Mouse (Mus musculus) right cerebral cortex, postnatal 4 days (tissue): ENCODE measurements around the gene Csmd2.

Experiments
- DNase-seq: peaks from one replicate; pipeline ENCODE4 v3.0.0-alpha.2; 2022

Csmd2 gene

DNA sequence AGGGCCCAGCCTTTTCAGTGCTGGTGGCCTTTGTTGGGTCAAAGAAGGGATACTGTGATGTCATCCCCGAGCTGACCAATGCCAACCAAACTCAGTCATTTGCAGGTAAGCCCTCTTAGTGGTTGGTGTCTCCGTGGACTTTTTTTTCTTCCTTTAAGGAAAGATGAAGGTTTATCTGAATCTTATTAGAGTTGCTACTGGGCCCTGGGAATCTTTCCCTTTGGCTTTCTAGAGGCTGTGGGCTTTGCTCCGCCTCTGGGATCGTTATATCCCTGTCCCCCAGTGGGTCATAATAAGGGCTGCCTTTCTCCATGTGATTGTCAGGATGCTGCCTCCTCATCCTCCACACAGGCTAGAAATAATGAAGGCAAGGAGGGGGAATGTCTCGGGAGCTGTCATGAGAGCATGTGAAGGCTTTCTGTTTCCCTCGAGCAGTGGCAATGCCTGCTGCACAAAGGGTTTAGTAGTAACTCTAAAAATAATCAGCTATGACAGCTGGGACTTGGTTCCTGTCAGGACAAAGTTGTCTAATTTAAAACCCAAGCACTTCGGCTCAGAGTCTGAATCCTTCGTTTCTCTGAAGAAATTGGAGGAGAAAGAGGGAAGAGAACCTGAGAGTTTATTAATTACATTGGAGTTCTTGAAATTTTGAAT, 273.4 kb downstream of the Csmd2 start, which contains the start of gene Hmgb4:
TSS of gene Hmgb4 (minus strand) at position 51 of the 654 bp plus-strand sequence.
- DNase-seq, result no peak

DNA sequence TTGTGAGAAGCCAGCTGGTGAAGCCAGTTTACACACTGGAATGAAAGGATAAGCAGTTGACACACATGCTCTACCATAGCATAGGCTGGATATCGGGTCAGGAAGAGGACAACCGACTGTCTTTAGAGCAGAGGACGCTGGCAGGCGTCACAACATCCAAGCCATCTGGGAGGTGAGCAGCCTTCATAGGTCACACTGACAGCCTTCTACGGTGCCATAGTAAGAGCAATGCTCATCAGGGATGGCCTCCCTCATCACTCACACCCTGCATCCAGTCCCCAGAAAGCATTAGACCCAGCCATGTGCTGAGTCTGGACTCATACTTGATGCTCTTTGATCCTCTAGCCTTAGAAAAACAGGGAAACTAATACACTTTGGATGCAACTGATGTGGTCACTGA, 276.8 kb downstream of the Csmd2 start:
- no peak for DNase-seq

DNA sequence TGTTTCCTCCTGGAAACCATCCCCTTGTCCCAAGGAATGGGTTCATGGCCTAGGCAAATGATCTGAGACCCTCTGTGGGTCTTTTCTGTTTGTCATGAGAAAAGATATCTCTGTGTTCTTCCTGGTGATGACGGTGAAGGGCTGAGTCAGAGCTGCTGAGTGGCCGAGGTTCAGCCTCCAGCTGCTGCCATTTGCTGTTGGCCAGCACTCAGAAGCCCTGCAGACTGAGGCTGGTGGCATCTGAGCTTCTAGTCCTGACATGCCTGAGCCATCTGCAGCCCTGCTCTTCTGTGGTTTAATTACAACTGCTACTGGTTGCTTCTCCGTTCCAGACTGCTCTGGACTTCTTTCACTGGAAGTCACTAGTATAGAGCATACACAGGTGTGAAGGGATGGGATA, 277.7 kb downstream of the Csmd2 start:
- no peak for DNase-seq

- peak; percentile 19 for DNase-seq
Measured at GRCm38 (mm10) chr4:128269261-128269875, 281.7 kb downstream of the Csmd2 start.

GRCm38 (mm10) chr4:128270177-128270576, 282.5 kb downstream of the Csmd2 start:
- DNase-seq, result peak; percentile 20

DNA sequence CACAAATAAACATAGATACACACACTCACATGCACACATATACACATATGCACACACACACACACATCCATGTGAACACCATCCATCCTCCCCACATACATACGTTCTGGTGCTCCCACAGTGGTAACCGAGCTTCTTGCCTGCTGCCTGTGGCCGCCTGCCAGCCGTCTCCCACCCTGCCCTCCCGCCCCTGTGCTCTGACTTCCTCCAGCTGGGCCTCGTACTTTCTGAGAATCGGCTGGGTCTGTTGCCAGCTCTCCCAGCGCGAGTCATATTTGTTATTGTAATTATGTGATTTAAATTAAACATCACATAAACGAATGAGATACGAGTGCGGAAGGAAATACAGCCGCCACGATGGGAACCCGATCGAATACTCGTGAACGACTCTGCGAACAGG, 283.3 kb downstream of the Csmd2 start:
- peak; percentile 67 for DNase-seq

DNA sequence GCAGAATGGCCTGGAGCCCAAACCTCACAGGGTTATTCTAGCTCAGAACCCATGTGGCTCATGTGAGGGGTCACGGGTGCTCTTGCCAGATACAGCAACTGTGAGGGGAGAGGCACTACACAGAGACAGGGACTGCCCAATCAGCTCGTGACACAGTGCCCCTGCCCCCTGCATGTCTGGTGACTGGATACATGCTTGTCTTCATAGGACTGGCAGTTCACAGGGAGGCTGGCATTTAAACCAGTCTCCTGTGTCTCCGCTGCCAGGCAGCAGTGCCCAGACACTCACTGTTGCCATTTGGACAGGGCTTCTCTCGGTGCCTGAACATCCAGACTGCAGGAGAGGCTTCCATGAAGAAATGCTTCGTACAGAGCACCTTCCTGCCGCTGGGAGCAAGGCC, 284.8 kb downstream of the Csmd2 start:
- DNase-seq, result no peak

DNA sequence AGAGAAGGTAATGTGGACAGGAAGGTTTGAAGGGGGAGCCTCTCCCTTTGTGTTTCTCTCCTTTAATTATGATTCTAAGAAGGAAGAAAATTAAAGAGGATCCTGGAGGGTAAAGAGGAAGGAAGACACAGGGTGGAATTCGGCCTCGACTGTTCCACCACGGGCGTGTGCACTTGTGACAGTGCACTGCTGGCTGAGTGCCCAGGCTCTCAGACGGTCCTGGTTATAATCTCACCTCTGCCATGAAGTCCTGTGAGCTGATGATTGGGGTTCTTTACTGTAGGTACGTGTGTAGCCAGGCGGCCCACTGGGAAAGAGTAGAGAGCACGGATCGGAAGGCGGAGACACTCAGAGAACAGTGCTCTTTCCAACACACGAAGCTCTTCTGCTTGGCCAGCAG, 285.5 kb downstream of the Csmd2 start:
- peak; percentile 11 for DNase-seq

DNA sequence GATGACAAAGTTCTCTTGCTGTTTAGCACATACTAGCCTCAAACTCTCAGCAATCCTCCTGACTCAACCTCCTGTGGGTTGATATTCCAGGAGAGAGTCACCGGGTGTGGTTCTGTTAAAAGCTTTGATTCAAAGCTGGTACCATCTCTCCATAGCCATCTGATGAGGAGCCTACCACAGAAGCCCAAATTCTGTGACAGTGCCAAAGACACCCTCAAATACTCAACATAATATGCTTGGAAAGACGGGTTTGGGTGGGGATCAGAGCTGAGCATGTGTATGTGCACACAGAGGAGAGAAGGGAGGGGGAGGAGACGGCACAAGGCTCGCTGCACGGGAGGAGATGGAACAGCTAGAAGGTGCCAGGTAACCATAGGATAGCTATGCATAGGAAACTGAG, 287.5 kb downstream of the Csmd2 start:
- DNase-seq, result no peak

GRCm38 (mm10) chr4:128275586-128275985, 287.9 kb downstream of the Csmd2 start:
- DNase-seq, result no peak

GRCm38 (mm10) chr4:128285009-128285408, 297.4 kb downstream of the Csmd2 start:
- DNase-seq, result no peak

DNA sequence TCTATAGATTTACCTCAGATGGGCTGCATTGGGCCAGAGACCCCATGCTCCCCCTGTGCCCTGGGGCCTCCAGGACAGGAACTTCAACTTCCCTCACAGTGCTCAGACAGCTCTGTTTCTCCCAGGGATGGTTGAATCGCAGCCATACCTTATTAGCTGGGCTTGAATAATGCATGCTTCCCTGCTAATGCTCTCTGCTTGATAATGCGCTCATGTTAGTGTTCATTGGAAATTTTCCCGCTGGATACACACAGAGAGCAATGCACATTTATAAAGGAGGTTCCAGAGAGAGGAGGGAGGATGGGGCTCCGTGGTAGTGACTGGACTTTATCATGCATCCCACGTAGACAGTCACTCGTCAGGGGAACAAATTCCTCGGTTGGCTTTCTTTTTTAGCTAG, 300.4 kb downstream of the Csmd2 start:
- DNase-seq, result no peak

GRCm38 (mm10) chr4:128304049-128304448, 316.4 kb downstream of the Csmd2 start:
- peak; percentile 18 for DNase-seq

DNA sequence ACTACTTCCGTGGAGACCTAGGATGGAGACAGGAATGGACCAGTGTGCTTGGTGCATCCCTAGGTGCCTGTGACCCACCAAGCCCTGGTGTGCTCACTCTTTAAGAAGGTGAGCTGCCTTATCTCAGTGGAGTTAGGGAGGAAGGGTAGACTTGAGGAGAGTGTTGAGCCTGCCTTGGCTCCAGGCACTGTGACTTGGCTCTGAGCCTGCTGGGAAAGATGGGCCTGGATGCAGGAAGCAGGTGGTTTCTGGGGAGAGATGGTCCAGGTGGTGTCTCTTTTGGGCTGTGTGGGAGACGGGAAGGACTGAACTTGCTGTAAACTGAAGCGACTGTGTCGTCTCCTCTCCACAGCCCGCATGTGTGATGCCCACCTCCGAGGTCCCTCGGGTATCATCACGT, 318.4 kb downstream of the Csmd2 start:
- DNase-seq, result no peak

- DNase-seq, result no peak
Measured at GRCm38 (mm10) chr4:128315328-128315727, 327.7 kb downstream of the Csmd2 start.

DNA sequence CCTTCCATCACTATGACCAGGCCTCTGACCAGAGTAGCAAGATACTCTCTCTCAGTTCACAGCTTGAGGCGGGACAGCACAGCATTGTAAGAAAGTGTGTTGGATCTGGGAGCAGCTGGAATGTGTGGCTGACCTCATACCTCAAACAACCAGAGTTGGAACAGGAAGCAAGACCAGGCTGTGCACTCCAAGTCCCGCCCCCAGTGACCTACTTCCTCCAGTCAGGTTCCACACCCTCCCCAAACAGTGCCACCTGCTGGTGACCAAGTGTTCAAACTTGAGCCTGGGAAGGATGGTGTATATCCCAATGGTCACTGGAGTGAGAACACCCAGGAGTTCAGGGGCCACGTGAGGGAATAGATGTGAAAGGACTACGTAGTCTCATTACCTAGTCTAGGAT, 330.3 kb downstream of the Csmd2 start:
- DNase-seq, result peak; percentile 39

DNA sequence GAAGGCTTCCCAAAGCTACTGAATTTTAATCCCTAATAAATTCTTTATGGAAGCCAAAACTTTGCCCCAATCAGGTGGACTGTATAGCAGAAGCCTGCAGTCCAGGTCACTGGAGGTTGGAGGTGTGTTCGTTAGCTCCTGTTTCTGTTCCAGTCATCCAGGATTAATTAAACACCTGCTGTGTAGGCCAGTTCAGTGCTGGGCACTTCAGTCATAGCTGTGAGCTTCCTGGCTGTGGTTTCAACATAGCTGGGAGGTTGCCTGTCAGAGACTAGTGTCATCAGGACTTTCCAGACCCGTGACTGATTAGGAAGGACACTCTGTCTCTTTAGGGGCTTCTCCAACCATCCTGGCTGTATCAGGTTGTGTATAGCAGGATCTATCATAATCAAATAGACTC, 337.9 kb downstream of the Csmd2 start:
- no peak for DNase-seq

DNA sequence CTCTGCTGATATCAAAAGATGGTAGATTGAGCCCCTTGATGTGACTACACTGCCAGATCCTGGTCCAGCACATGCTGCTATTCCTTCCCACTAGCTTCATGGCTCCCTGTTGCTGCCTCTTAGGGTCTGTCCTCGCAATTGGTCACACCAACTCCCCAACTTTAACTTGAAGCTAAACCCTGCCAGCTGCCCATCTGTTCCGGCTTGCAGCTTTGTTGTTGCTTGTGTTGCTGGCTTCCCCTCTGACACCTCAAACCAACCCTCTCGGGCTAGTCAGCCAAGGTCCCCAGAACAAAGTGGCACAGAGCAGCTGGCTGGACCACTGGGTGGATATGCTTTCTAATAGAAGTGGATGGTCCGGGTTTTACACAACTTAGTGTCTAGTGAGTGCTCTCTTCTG, 339.1 kb downstream of the Csmd2 start:
- DNase-seq, result no peak

GRCm38 (mm10) chr4:128327421-128327820, 339.8 kb downstream of the Csmd2 start:
- no peak for DNase-seq

- DNase-seq, result peak; percentile 28
Measured at GRCm38 (mm10) chr4:128330519-128330918, 342.9 kb downstream of the Csmd2 start.

- no peak for DNase-seq
Measured at GRCm38 (mm10) chr4:128340457-128340856, 352.8 kb downstream of the Csmd2 start.

- DNase-seq, result no peak
Measured at GRCm38 (mm10) chr4:128341315-128341714, 353.7 kb downstream of the Csmd2 start.

GRCm38 (mm10) chr4:128342208-128342607, 354.6 kb downstream of the Csmd2 start:
- no peak for DNase-seq

GRCm38 (mm10) chr4:128358751-128359150, 371.1 kb downstream of the Csmd2 start:
- DNase-seq, result no peak

DNA sequence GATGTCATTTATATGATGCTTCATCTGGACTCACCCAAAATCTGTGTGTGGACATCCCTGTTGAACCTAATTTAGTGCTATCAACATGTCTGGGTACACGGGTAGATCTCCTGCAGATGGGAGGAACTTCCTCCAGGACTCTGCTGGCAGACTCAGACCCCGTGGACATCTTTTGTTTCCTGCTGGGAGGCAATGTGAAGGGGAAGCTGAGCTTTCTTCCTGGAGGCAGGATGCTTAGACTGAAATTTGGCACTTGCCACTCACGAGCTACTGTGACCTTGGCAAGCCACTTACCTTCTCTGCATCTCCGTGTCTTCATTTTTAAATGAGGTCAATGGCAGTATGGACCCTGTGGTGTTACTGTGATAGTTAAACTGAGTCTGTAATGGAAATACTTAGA, 378.2 kb downstream of the Csmd2 start:
- no peak for DNase-seq
